Mouse (Mus musculus): ENCODE measurements around the gene Irf2bpl. TPM values are rescaled to one million over a fixed set of nuclear protein-coding genes. Genes with fewer than 3 reads are reported as not detected.

Irf2bpl gene
- total and polyA plus RNA-seq, 2 experiments: 6.8 to 10.8 TPM

- H3K4me3 ChIP-seq (ENCODE audit: insufficient read depth, low read depth, low read length): no peak overlapping the region; the same call in 1 of the 2 replicates
Measured at GRCm38 (mm10) chr12:86885336-86885735, 738 bp upstream of the Irf2bpl start.

DNA sequence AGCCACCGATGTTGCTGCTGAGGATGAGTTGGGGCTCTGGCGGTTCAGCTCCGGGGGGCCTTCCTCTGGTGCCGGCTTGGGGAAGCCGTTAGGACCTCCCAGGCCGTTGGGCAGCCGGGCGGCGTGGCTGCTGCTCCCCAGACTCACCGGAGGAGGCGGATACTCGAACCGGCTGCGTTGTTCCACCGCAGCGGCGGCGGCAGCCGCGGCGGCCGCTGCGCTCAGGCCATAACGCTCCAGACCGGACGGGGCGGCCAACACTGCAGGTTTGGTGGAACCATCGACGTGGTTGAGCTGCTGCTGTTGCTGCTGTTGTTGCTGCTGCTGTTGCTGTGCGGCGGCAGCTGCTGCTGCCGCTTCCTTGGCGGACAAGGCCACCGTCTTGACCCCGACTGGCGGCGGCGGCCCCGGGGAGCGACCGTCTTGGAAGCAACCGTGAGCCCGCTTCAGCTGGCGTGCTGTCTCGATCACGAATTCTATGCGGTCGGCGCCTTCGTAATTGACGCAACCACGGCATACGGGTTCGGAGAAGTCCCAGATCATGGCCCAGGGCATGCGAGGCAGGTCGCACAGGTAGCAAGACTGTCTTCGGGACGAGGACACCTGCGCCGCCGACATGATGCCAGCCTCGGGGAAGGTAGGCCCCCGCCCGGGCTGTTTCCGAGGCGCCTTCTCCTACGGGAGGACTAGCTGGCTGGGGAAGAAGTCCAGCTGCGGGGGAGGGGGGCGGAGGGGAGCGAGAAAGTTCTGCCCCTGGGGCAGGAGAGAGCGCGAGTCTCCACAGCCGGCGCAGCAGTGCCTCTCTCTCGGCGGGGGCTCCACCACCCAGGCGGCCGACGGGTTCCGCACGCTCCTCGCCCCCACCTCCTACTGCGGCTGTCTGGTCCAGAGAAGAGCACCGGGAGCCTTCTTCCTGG lies 1.1 kb downstream of the Irf2bpl start:
- Histone ChIP-seq H3K36me3 (ENCODE audit: control insufficient read depth, insufficient read depth, low read length) (no peaks in the 10 kb centered on the region), H3K4me1 (ENCODE audit: control insufficient read depth, insufficient read depth, low read length) (peaks cover 27% of the 10 kb centered on the region), H3K4me3 (ENCODE audit: insufficient read depth, low read depth, low read length) (peak overlapping the region; percentile 72), H3K27ac (replicated peaks; ENCODE audit: insufficient read depth, low read depth, low read length) (peak overlapping the region; percentile 96), H3K79me2 (ENCODE audit: control insufficient read depth, insufficient read depth, low read length) (peaks cover 26% of the 10 kb centered on the region), H3K27me3 (ENCODE audit: control insufficient read depth, insufficient read depth, low read length) (no peaks in the 10 kb centered on the region), H3K9ac (ENCODE audit: low read depth, low read length) (peak overlapping the region; percentile 96)
- peak; percentile 33 for DNase-seq (ENCODE audit: extremely low read depth, low read depth, low spot score)
- TF ChIP-seq POLR2A (IDR thresholded peaks at IDR 0.05; ENCODE audit: extremely low read depth, insufficient read depth, low read length) (no peak), CTCF (IDR thresholded peaks at IDR 0.05; ENCODE audit: low read depth, low read length) (peak; percentile 14; the same call in 1 of the 2 replicates)
- under 1% methylated on average over 84 of the region's 84 CpGs for whole genome bisulfite sequencing

More at GRCm38 (mm10) chr12:86885336-86885735, 738 bp upstream of the Irf2bpl start:
- Histone ChIP-seq H3K4me1 (ENCODE audit: control insufficient read depth, insufficient read depth, low read length) (peaks cover 27% of the 10 kb centered on the region), H3K9ac (ENCODE audit: low read depth, low read length) (peak overlapping the region; percentile 27; the same call in 1 of the 2 replicates), H3K79me2 (ENCODE audit: control insufficient read depth, insufficient read depth, low read length) (peaks cover 26% of the 10 kb centered on the region), H3K27me3 (ENCODE audit: control insufficient read depth, insufficient read depth, low read length) (no peaks in the 10 kb centered on the region), H3K27ac (replicated peaks; ENCODE audit: insufficient read depth, low read depth, low read length) (peak overlapping the region; percentile 69), H3K36me3 (ENCODE audit: control insufficient read depth, insufficient read depth, low read length) (no peaks in the 10 kb centered on the region)
- TF ChIP-seq CTCF (IDR thresholded peaks at IDR 0.05; ENCODE audit: low read depth, low read length) (no peak), POLR2A (IDR thresholded peaks at IDR 0.05; ENCODE audit: extremely low read depth, insufficient read depth, low read length) (no peak)
- no peak for DNase-seq (ENCODE audit: extremely low read depth, low read depth, low spot score)
- 30% methylated on average over 6 of the region's 6 CpGs for WGBS

GRCm38 (mm10) chr12:86883019-86883279 lies 1.6 kb downstream of the Irf2bpl start:
- H3K9ac ChIP-seq (ENCODE audit: low read depth, low read length): peak overlapping the region; percentile 96
- no peaks in the 10 kb centered on the region for H3K27me3 ChIP-seq (ENCODE audit: control insufficient read depth, insufficient read depth, low read length)
- H3K36me3 ChIP-seq (ENCODE audit: control insufficient read depth, insufficient read depth, low read length): no peaks in the 10 kb centered on the region
- H3K27ac ChIP-seq (replicated peaks; ENCODE audit: insufficient read depth, low read depth, low read length): peak overlapping the region; percentile 96
- no peak for TF ChIP-seq CTCF (IDR thresholded peaks at IDR 0.05; ENCODE audit: low read depth, low read length)
- TF ChIP-seq POLR2A (IDR thresholded peaks at IDR 0.05; ENCODE audit: extremely low read depth, insufficient read depth, low read length): no peak
- H3K4me3 ChIP-seq (ENCODE audit: insufficient read depth, low read depth, low read length): peak overlapping the region; percentile 72
- peaks cover 27% of the 10 kb centered on the region for H3K4me1 ChIP-seq (ENCODE audit: control insufficient read depth, insufficient read depth, low read length)
- DNase-seq (ENCODE audit: extremely low read depth, low read depth, low spot score): no peak
- peaks cover 26% of the 10 kb centered on the region for H3K79me2 ChIP-seq (ENCODE audit: control insufficient read depth, insufficient read depth, low read length)
- WGBS: 2% methylated on average over 24 of the region's 24 CpGs

DNA sequence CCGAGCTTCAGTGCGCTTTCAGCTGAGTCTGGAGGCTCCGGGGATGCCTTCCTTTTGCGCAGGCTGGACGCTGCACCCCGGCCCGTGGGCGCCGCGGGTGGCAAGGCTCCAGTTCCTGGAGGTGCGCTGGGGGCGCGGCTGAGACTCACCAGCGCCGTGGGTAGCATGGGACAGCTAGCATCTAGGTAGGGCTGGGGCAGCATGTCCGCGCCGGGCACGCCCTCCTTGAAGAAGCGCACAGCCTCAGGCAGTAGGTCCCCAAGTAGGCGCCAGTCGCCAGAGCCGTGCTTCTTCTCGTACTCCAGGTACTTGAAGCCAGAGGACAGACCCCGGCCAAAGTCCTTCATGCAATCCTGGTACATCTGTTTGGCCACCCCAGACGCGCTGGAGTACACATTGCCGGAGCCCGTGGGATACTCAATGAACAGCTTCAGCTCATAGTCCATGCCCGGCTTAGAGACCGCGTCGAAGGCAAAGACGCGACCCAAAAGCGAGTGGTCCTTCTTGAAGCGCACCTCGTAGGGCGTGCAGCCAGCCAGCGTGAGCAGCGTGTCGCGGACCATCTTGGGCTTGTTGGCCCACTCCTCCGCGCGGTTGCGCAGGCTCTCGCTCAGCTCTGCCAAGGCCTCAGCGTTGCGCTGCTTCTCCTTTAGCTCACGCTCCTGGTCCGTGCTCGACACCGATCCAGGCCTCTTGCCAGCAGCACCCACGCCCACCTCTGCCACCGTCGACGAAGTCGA lies 2.1 kb downstream of the Irf2bpl start:
- TF ChIP-seq CTCF (IDR thresholded peaks at IDR 0.05; ENCODE audit: low read depth, low read length) (no peak), POLR2A (IDR thresholded peaks at IDR 0.05; ENCODE audit: extremely low read depth, insufficient read depth, low read length) (no peak)
- Histone ChIP-seq H3K4me1 (ENCODE audit: control insufficient read depth, insufficient read depth, low read length) (peaks cover 24% of the 10 kb centered on the region), H3K27ac (replicated peaks; ENCODE audit: insufficient read depth, low read depth, low read length) (peak overlapping the region; percentile 96), H3K9ac (ENCODE audit: low read depth, low read length) (peak overlapping the region; percentile 96), H3K36me3 (ENCODE audit: control insufficient read depth, insufficient read depth, low read length) (no peaks in the 10 kb centered on the region), H3K79me2 (ENCODE audit: control insufficient read depth, insufficient read depth, low read length) (peaks cover 26% of the 10 kb centered on the region), H3K27me3 (ENCODE audit: control insufficient read depth, insufficient read depth, low read length) (no peaks in the 10 kb centered on the region), H3K4me3 (ENCODE audit: insufficient read depth, low read depth, low read length) (peak overlapping the region; percentile 72)
- DNase-seq (ENCODE audit: extremely low read depth, low read depth, low spot score): peak; percentile 72
- 4% methylated on average over 59 of the region's 59 CpGs for WGBS

DNA sequence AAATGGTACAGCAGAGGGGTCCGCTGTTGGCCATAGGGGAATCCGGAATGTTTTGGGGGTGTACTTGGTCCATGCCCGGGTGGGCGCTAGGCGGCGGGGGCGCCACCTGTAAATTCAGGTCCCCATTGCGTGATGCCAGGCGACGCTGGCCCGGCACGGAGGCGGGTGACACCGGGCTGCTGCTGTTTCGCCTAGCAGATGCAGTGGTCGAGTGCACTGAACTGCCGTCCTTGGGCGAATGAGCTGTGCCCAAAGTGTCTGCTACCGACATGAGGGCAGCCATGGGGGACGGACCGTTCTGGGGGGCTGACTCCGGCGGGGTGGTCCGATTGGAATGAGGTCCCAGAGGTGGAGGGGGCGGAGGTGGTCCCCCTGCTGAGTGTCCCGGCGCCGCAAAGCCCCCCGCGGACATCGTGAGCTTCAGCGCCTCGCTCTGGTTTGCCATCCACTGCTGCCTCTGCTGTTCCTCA lies 2.8 kb downstream of the Irf2bpl start:
- no peak overlapping the region for H3K27ac ChIP-seq (replicated peaks; ENCODE audit: insufficient read depth, low read depth, low read length)
- no peak for DNase-seq (ENCODE audit: extremely low read depth, low read depth, low spot score)
- H3K4me3 ChIP-seq (ENCODE audit: insufficient read depth, low read depth, low read length): peak overlapping the region; percentile 72
- WGBS: 49% methylated on average over 33 of the region's 33 CpGs
- TF ChIP-seq CTCF (IDR thresholded peaks at IDR 0.05; ENCODE audit: low read depth, low read length): no peak
- no peak for TF ChIP-seq POLR2A (IDR thresholded peaks at IDR 0.05; ENCODE audit: extremely low read depth, insufficient read depth, low read length)
- H3K36me3 ChIP-seq (ENCODE audit: control insufficient read depth, insufficient read depth, low read length): no peaks in the 10 kb centered on the region
- H3K27me3 ChIP-seq (ENCODE audit: control insufficient read depth, insufficient read depth, low read length): no peaks in the 10 kb centered on the region
- H3K9ac ChIP-seq (ENCODE audit: low read depth, low read length): peak overlapping the region; percentile 96
- peaks cover 20% of the 10 kb centered on the region for H3K4me1 ChIP-seq (ENCODE audit: control insufficient read depth, insufficient read depth, low read length)
- peaks cover 26% of the 10 kb centered on the region for H3K79me2 ChIP-seq (ENCODE audit: control insufficient read depth, insufficient read depth, low read length)
